Mouse (Mus musculus) liver, adult 2 months (tissue): Measurements from ENCODE around the gene 2310022A10Rik. TPM values are rescaled to one million over a fixed set of nuclear protein-coding genes. Genes with fewer than 3 reads are reported as not detected.

Experiments used
- DNase-seq: peaks from one replicate; pipeline ENCODE4 v3.0.0-alpha.2; 2011; ENCODE audit warnings: low read depth, low spot score; ENCODE audit errors: extremely low read depth
- H3K27ac ChIP-seq: fragments of 200-500 bp; replicated peaks from 2 replicates; pipeline ENCODE4 v1.5.1; 2012; ENCODE audit warnings: low read depth, mild to moderate bottlenecking, control low read depth, inconsistent platforms, low read length; ENCODE audit not compliant: insufficient read depth
- H3K27me3 ChIP-seq: fragments of 200-500 bp; 2 replicates; pipeline ENCODE4 v1.6.1; 2012; ENCODE audit warnings: mild to moderate bottlenecking, moderate library complexity, low read length, inconsistent platforms; ENCODE audit not compliant: control insufficient read depth, insufficient read depth
- H3K36me3 ChIP-seq: fragments of 200-500 bp; 2 replicates; pipeline ENCODE4 v1.6.1; 2012; ENCODE audit warnings: low read length, inconsistent platforms; ENCODE audit not compliant: control insufficient read depth, insufficient read depth
- H3K4me1 ChIP-seq: fragments of 200-500 bp; 2 replicates; pipeline ENCODE4 v1.6.1; 2011; ENCODE audit warnings: low read length; ENCODE audit not compliant: control insufficient read depth, insufficient read depth
- H3K4me3 ChIP-seq: fragments of 200-500 bp; 2 replicates; pipeline ENCODE4 v1.5.1; 2011; ENCODE audit warnings: low read depth, mild to moderate bottlenecking, control low read depth, low read length, moderate library complexity; ENCODE audit not compliant: insufficient read depth
- H3K79me2 ChIP-seq: fragments of 200-500 bp; 2 replicates; pipeline ENCODE4 v1.6.1; 2012; ENCODE audit warnings: inconsistent platforms, mild to moderate bottlenecking, low read length, moderate library complexity; ENCODE audit not compliant: control insufficient read depth, insufficient read depth
- H3K9ac ChIP-seq: fragments of 200-500 bp; 2 replicates; pipeline ENCODE4 v1.6.1; 2012; ENCODE audit warnings: low read depth, mild to moderate bottlenecking, control low read depth, inconsistent platforms, low read length
- CTCF ChIP-seq: fragments of 200-500 bp; IDR thresholded peaks from 2 replicates; pipeline ENCODE4 v1.5.1; 2011; ENCODE audit warnings: low read depth, low read length, control low read depth
- POLR2A ChIP-seq: fragments of 200-500 bp; IDR thresholded peaks from 2 replicates; pipeline ENCODE4 v1.6.1; 2011; ENCODE audit warnings: low read length, control low read depth; ENCODE audit not compliant: insufficient read depth; ENCODE audit errors: extremely low read depth
- WGBS: fragments of 180-500 bp; shearing (Covaris S2); methylation state at CpG from one replicate; pipeline ENCODE4 v1.1.7; 2018; 5-methylcytosine and 5-hydroxymethylcytosine counted together
- polyA plus RNA-seq: library from polyadenylated mRNA; depleted of rRNA; stranded (reverse); fragments of >200 nt; gene quantifications from 2 replicates; pipeline ENCODE4 v1.2.3, GENCODE M21; 2012
- total RNA-seq: library from RNA; depleted of rRNA; stranded (reverse); fragments of >200 nt; gene quantifications from 2 replicates; pipeline ENCODE4 v1.2.3, GENCODE M21; 2014

The 2310022A10Rik gene
- total and polyA plus RNA-seq, 2 experiments, result 1.2 to 8.5 TPM

- no peak for DNase-seq
- Histone ChIP-seq H3K36me3 (no peaks in the 10 kb centered on the region), H3K27ac (no peak overlapping the region), H3K9ac (no peak overlapping the region), H3K4me1 (no peaks in the 10 kb centered on the region), H3K79me2 (no peaks in the 10 kb centered on the region), H3K4me3 (no peak overlapping the region), H3K27me3 (no peaks in the 10 kb centered on the region)
- WGBS, result 78% methylated on average over 9 of the region's 9 CpGs
- no peak for TF ChIP-seq CTCF
- no peak for TF ChIP-seq POLR2A
Observed at GRCm38 (mm10) chr7:27514961-27515360, 38.1 kb upstream of the 2310022A10Rik start.

DNA sequence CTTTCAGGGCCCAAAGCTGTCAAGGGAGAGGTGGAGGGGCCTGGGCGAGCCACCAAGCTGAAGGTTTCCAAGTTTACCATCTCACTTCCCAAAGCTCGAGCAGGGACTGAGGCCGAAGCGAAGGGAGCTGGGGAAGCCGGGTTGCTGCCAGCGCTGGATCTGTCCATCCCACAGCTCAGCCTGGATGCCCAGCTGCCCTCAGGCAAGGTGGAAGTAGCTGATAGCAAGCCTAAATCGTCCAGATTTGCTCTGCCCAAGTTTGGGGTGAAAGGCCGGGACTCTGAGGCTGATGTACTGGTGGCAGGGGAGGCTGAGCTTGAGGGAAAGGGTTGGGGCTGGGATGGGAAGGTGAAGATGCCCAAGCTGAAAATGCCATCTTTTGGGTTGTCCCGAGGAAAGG, 34.7 kb upstream of the 2310022A10Rik start:
- Histone ChIP-seq H3K4me1 (no peaks in the 10 kb centered on the region), H3K4me3 (no peak overlapping the region), H3K79me2 (no peaks in the 10 kb centered on the region), H3K27ac (no peak overlapping the region), H3K27me3 (no peaks in the 10 kb centered on the region), H3K9ac (no peak overlapping the region), H3K36me3 (no peaks in the 10 kb centered on the region)
- TF ChIP-seq POLR2A (no peak), CTCF (no peak)
- no peak for DNase-seq
- 83% methylated on average over 9 of the region's 9 CpGs for WGBS

DNA sequence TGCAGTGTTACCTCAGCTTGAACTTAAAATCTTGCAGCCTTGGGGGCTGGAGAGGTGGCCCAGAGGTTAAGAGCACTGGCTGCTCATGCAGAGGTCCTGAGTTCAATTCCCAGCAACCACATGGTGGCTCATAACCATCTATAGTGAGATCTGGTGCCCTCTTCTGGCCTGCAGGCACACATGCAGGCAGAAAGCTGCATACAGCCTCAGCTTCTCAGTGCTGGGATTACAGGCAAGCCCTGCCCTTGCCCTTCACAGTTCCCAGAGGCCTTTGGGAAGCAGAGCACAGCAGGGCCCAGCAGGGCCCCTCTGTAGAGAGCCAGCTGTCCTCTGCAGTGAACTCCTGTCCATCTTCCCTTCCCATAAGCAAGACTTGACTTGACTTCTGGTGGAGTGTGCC, 32.9 kb upstream of the 2310022A10Rik start:
- no peak overlapping the region for H3K4me3 ChIP-seq
- no peaks in the 10 kb centered on the region for H3K4me1 ChIP-seq
- H3K27ac ChIP-seq, result no peak overlapping the region
- no peak for DNase-seq
- no peaks in the 10 kb centered on the region for H3K79me2 ChIP-seq
- no peaks in the 10 kb centered on the region for H3K36me3 ChIP-seq
- no peaks in the 10 kb centered on the region for H3K27me3 ChIP-seq
- no peak overlapping the region for H3K9ac ChIP-seq
- TF ChIP-seq CTCF, result no peak
- TF ChIP-seq POLR2A, result no peak

GRCm38 (mm10) chr7:27520599-27520998, 32.4 kb upstream of the 2310022A10Rik start:
- TF ChIP-seq POLR2A, result no peak
- no peak for TF ChIP-seq CTCF
- Histone ChIP-seq H3K4me3 (no peak overlapping the region), H3K4me1 (no peaks in the 10 kb centered on the region), H3K9ac (no peak overlapping the region), H3K79me2 (no peaks in the 10 kb centered on the region), H3K27me3 (no peaks in the 10 kb centered on the region), H3K36me3 (no peaks in the 10 kb centered on the region), H3K27ac (no peak overlapping the region)
- no peak for DNase-seq
- WGBS, result 80% methylated on average over 1 of the region's 1 CpGs

- no peaks in the 10 kb centered on the region for H3K79me2 ChIP-seq
- no peaks in the 10 kb centered on the region for H3K27me3 ChIP-seq
- H3K4me1 ChIP-seq, result no peaks in the 10 kb centered on the region
- H3K9ac ChIP-seq, result no peak within 1 kb of the TSS
- no peak for DNase-seq
- no peak within 1 kb of the TSS for H3K27ac ChIP-seq
- WGBS, result 64% methylated on average over 5 of the region's 5 CpGs
- no peak for TF ChIP-seq POLR2A
- no peak for TF ChIP-seq CTCF
- H3K4me3 ChIP-seq, result no peak within 1 kb of the TSS
- H3K36me3 ChIP-seq, result no peaks in the 10 kb centered on the region
Observed at GRCm38 (mm10) chr7:27522967-27523366, 30.1 kb upstream of the 2310022A10Rik start, which contains the start of gene Hipk4. Gene Hipk4 (plus strand): TSS chr7:27523267.

- WGBS, result 91% methylated on average over 13 of the region's 13 CpGs
- no peaks in the 10 kb centered on the region for H3K79me2 ChIP-seq
- no peak overlapping the region for H3K4me3 ChIP-seq
- H3K36me3 ChIP-seq, result no peaks in the 10 kb centered on the region
- no peaks in the 10 kb centered on the region for H3K27me3 ChIP-seq
- no peak for DNase-seq
- no peaks in the 10 kb centered on the region for H3K4me1 ChIP-seq
- H3K27ac ChIP-seq, result no peak overlapping the region
- no peak overlapping the region for H3K9ac ChIP-seq
- TF ChIP-seq CTCF (no peak), POLR2A (no peak)
Observed at GRCm38 (mm10) chr7:27523805-27524204, 29.2 kb upstream of the 2310022A10Rik start.
